Mouse (Mus musculus) liver, embryonic 11.5 days (tissue): ENCODE measurements around the gene Gm815. TPM values are rescaled to one million over a fixed set of nuclear protein-coding genes. Genes with fewer than 3 reads are reported as not detected.

Source experiments
- ATAC-seq: fragments of 200-750 bp; cut with Nextera tagmentation; replicated peaks from 2 replicates; pipeline ENCODE4 v1.8.0; 2017; ENCODE audit warnings: moderate number of reproducible peaks, mild to moderate bottlenecking, moderate TSS enrichment, moderate library complexity; ENCODE audit not compliant: low FRiP score
- DNase-seq: peaks from one replicate; pipeline ENCODE4 v3.0.0-alpha.2; 2017; ENCODE audit warnings: low spot score
- H3K27ac ChIP-seq: fragments of 300-500 bp; sonication (generic); 2 replicates; pipeline ENCODE4 v1.5.1; 2014; ENCODE audit warnings: mild to moderate bottlenecking, low read depth, low read length, control low read depth
- H3K27me3 ChIP-seq: fragments of 300-500 bp; sonication (generic); replicated peaks from 2 replicates; pipeline ENCODE4 v1.6.1; 2014; ENCODE audit warnings: low read length, mixed read lengths; ENCODE audit not compliant: control insufficient read depth, insufficient read depth
- H3K36me3 ChIP-seq: fragments of 300-500 bp; sonication (generic); 2 replicates; pipeline ENCODE4 v1.6.1; 2014; ENCODE audit warnings: mild to moderate bottlenecking, low read length, moderate library complexity, mixed read lengths; ENCODE audit not compliant: control insufficient read depth, insufficient read depth
- H3K4me1 ChIP-seq: fragments of 300-500 bp; sonication (generic); replicated peaks from 2 replicates; pipeline ENCODE4 v1.6.1; 2014; ENCODE audit warnings: low read length, mixed read lengths; ENCODE audit not compliant: control insufficient read depth, insufficient read depth
- H3K4me2 ChIP-seq: fragments of 300-500 bp; sonication (generic); 2 replicates; pipeline ENCODE4 v1.6.1; 2014; ENCODE audit warnings: mild to moderate bottlenecking, control low read depth, moderate library complexity
- H3K4me3 ChIP-seq: fragments of 300-500 bp; sonication (generic); 2 replicates; pipeline ENCODE4 v1.5.1; 2014; ENCODE audit warnings: low read depth, low read length, control low read depth
- H3K9ac ChIP-seq: fragments of 300-500 bp; sonication (generic); 2 replicates; pipeline ENCODE4 v1.6.1; 2014; ENCODE audit warnings: low read depth, low read length, control low read depth
- H3K9me3 ChIP-seq: fragments of 300-500 bp; sonication (generic); 2 replicates; pipeline ENCODE4 v1.6.1; 2016; ENCODE audit warnings: low read length, inconsistent platforms, mixed read lengths; ENCODE audit not compliant: control insufficient read depth
- WGBS: fragments of 180-500 bp; shearing (Covaris S2); extraction: QIAGEN DNeasy Blood & Tissue Kit; methylation state at CpG from one replicate; pipeline ENCODE4 v1.1.7; 2014; 5-methylcytosine and 5-hydroxymethylcytosine counted together
- polyA plus RNA-seq: library from polyadenylated mRNA; unstranded; fragments of >200 nt; fragmentation: Nextera tagmentation; extraction: Ambion mirVana; gene quantifications from 2 replicates; pipeline ENCODE4 v1.2.1, GENCODE M21; 2014

Gene Gm815
- polyA plus RNA-seq, 1 experiment from 2014 or later = not detected

- ATAC-seq (no peak), DNase-seq (no peak)
- H3K9me3 ChIP-seq = no peaks in the 10 kb centered on the region
- H3K27ac ChIP-seq = no peak overlapping the region
- 65% methylated on average over 3 of the region's 3 CpGs for WGBS
- no peaks in the 10 kb centered on the region for H3K4me1 ChIP-seq
- no peak overlapping the region for H3K4me3 ChIP-seq
- no peaks in the 10 kb centered on the region for H3K36me3 ChIP-seq
- no peaks in the 10 kb centered on the region for H3K27me3 ChIP-seq
- H3K9ac ChIP-seq = no peak overlapping the region
- H3K4me2 ChIP-seq = no peak overlapping the region
Measured at GRCm38 (mm10) chr19:26869591-26869990, 16.1 kb upstream of the Gm815 start.

- H3K27ac ChIP-seq = no peak overlapping the region
- no peaks in the 10 kb centered on the region for H3K4me1 ChIP-seq
- H3K9ac ChIP-seq = no peak overlapping the region
- no peaks in the 10 kb centered on the region for H3K36me3 ChIP-seq
- no peak overlapping the region for H3K4me3 ChIP-seq
- H3K27me3 ChIP-seq = no peaks in the 10 kb centered on the region
- WGBS = 53% methylated on average over 7 of the region's 7 CpGs
- no peaks in the 10 kb centered on the region for H3K9me3 ChIP-seq
- ATAC-seq = no peak
- no peak for DNase-seq
- H3K4me2 ChIP-seq = no peak overlapping the region
Measured at GRCm38 (mm10) chr19:26870280-26870679, 15.4 kb upstream of the Gm815 start.

DNA sequence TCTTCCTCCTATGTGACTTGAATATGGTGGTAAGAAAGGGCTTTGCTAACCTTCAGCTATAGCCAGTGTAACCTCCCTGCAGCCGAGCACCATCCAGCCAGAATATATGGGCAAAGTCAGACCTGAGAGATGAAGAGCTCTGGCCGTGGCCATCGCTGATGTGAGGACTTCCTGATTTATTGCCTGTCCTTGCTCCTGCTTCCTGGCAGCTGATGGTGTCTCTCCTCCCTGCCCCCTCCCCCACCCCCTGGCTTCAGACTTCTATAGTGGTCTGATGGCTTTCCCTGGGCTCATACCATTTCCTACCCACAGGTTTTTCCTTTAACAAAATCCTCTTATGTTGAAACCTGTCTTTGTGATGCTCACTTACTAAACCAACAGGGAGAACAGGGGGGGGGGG, 14.6 kb upstream of the Gm815 start:
- Histone ChIP-seq H3K36me3 (no peaks in the 10 kb centered on the region), H3K27ac (no peak overlapping the region), H3K9ac (no peak overlapping the region), H3K4me1 (no peaks in the 10 kb centered on the region), H3K27me3 (no peaks in the 10 kb centered on the region), H3K4me3 (no peak overlapping the region), H3K9me3 (no peaks in the 10 kb centered on the region), H3K4me2 (no peak overlapping the region)
- no peak for ATAC-seq
- DNase-seq = no peak
- 27% methylated on average over 3 of the region's 3 CpGs for WGBS

DNA sequence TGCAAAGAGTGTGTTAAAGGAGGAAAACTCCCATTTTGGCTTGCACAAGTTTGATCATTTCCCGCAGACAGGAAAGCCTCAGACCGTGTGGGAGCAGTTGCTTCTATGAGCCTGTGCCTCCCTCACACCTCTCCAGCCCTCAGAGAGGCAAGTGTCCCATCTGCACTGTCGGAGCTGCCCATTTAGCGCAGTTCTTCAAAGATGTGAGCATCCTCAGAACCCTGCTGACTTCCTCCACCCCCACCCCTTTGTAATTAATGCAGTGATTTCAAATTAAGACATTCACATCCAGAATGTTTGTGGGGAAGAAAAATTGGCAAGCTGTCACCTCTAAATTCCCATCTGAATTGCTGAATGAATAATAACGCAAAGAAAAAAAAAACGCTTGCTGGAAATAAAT, 12.8 kb upstream of the Gm815 start:
- Histone ChIP-seq H3K4me3 (no peak overlapping the region), H3K4me1 (no peaks in the 10 kb centered on the region), H3K27ac (no peak overlapping the region), H3K27me3 (no peaks in the 10 kb centered on the region), H3K9ac (no peak overlapping the region), H3K4me2 (no peak overlapping the region), H3K9me3 (no peaks in the 10 kb centered on the region), H3K36me3 (no peaks in the 10 kb centered on the region)
- ATAC-seq = no peak
- DNase-seq = no peak
- WGBS = 64% methylated on average over 6 of the region's 6 CpGs

GRCm38 (mm10) chr19:26875601-26876000, 10.1 kb upstream of the Gm815 start:
- Histone ChIP-seq H3K4me1 (no peaks in the 10 kb centered on the region), H3K27me3 (no peaks in the 10 kb centered on the region), H3K9ac (no peak overlapping the region), H3K27ac (no peak overlapping the region), H3K36me3 (no peaks in the 10 kb centered on the region), H3K9me3 (no peaks in the 10 kb centered on the region), H3K4me3 (no peak overlapping the region), H3K4me2 (no peak overlapping the region)
- WGBS = 84% methylated on average over 6 of the region's 6 CpGs
- DNase-seq = no peak
- ATAC-seq = no peak

- Histone ChIP-seq H3K27me3 (no peaks in the 10 kb centered on the region), H3K9me3 (no peaks in the 10 kb centered on the region), H3K36me3 (no peaks in the 10 kb centered on the region), H3K4me2 (no peak overlapping the region), H3K4me1 (no peaks in the 10 kb centered on the region), H3K27ac (no peak overlapping the region), H3K4me3 (no peak overlapping the region), H3K9ac (no peak overlapping the region)
- ATAC-seq = no peak
- DNase-seq = no peak
- 33% methylated on average over 10 of the region's 10 CpGs for WGBS
Measured at GRCm38 (mm10) chr19:26877180-26877775, 8.4 kb upstream of the Gm815 start.

DNA sequence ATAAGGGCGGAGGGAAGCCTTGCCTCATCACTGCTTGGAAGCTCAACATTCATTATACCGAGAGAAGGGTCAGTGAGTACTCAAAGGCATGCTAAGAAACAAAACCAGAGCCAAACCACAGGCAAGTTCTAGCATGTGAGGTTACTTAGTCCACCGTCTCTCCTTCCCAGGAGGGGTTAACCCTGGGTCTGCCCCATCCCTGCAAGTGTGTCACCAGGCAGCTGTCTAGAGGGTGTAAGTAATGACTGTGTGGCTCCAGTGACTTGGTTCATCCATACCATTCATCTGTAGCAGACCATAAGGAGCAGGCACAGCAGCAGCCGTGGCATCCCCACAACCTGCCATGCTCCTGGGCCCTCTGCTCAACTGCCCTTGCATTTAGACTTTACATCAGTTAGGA, 5.8 kb upstream of the Gm815 start:
- no peaks in the 10 kb centered on the region for H3K9me3 ChIP-seq
- H3K4me1 ChIP-seq = no peaks in the 10 kb centered on the region
- no peak overlapping the region for H3K9ac ChIP-seq
- no peaks in the 10 kb centered on the region for H3K27me3 ChIP-seq
- ATAC-seq = no peak
- no peak overlapping the region for H3K4me2 ChIP-seq
- DNase-seq = no peak
- H3K36me3 ChIP-seq = no peaks in the 10 kb centered on the region
- 79% methylated on average over 4 of the region's 4 CpGs for WGBS
- H3K27ac ChIP-seq = no peak overlapping the region
- H3K4me3 ChIP-seq = no peak overlapping the region

DNA sequence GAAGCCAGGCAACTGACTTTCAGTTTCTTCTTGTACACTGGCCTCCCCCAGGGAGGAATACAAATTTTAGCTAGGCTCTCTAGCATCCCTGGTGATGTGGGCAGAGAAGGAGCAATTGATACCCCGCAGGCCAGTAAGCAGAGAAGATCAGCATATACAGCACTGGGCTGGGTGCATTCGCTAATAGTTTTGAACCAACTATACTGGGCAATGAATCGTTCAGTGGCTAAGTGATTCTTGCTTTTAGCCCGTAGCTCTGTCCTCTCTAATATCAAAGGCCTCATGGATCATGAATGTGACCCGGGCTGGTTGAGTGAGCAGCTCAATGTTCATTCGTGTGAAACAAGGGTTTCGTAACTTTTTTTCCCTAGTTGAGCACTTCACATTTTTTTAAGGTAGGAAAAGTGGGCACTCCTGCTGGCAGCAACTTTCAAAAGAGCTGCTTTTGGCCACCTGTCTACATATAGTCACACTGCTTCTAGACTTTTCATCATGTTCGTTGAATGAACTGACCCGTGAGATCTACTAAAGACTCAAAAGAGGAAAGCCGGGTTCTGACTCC, 3.7 kb upstream of the Gm815 start:
- whole genome bisulfite sequencing = 90% methylated on average over 10 of the region's 10 CpGs
- H3K4me1 ChIP-seq = no peaks in the 10 kb centered on the region
- ATAC-seq = no peak
- H3K27ac ChIP-seq = no peak overlapping the region
- H3K4me2 ChIP-seq = no peak overlapping the region
- H3K4me3 ChIP-seq = no peak overlapping the region
- DNase-seq = no peak
- H3K9ac ChIP-seq = no peak overlapping the region
- H3K36me3 ChIP-seq = no peaks in the 10 kb centered on the region
- no peaks in the 10 kb centered on the region for H3K27me3 ChIP-seq
- no peaks in the 10 kb centered on the region for H3K9me3 ChIP-seq

GRCm38 (mm10) chr19:26888171-26888570, 2.5 kb downstream of the Gm815 start:
- Histone ChIP-seq H3K4me2 (no peak overlapping the region), H3K27me3 (no peaks in the 10 kb centered on the region), H3K27ac (no peak overlapping the region), H3K4me1 (no peaks in the 10 kb centered on the region), H3K9me3 (no peaks in the 10 kb centered on the region), H3K4me3 (no peak overlapping the region), H3K9ac (no peak overlapping the region), H3K36me3 (no peaks in the 10 kb centered on the region)
- no peak for DNase-seq
- WGBS = 84% methylated on average over 9 of the region's 9 CpGs
- no peak for ATAC-seq
